In genomic region chr12:24758374-24758773, GRCm38 (mm10) we compare ENCODE assay signal across 9 mouse cellular contexts. TPM values are rescaled to one million over a fixed set of nuclear protein-coding genes. Genes with fewer than 3 reads are reported as not detected.
DNase-seq lines count a peak whose midpoint lies in the region; ATAC-seq and TF ChIP-seq lines count a peak whose summit lies in the region.
"Had no signal": no experiment of that assay in that cellular context is flagged by ENCODE, and none has a peak within 500 bp of the region (broad histone marks: within the 10 kb centered on the region; RNA-seq: fewer than 3 reads in every experiment).

No protein-coding gene starts in this region.

- peak; percentile 94 for ATAC-seq in common myeloid progenitor, adult 5-6 weeks (replicated peaks; ENCODE audit: low read depth, poor library complexity, severe bottlenecking)
- ATAC-seq in limb, embryonic 14.5 days (ENCODE audit: low FRiP score, low read depth): no peak

- no peak overlapping the region for H3K4me2 ChIP-seq in limb, embryonic 14.5 days (replicated peaks; ENCODE audit: low read depth, low read length, severe bottlenecking)

- DNase-seq in kidney, postnatal 14 days: peak; percentile 18
- DNase-seq in kidney, adult 18-20 months: no peak
- DNase-seq in frontal cortex, postnatal 10 days (ENCODE audit: low spot score in 2 of 2): peak; percentile 63 to 68
- DNase-seq in limb, embryonic 14.5 days (ENCODE audit: low spot score): peak; percentile 27
- peak; percentile 42 for DNase-seq in neural tube, embryonic 10.5 days (ENCODE audit: extremely low spot score, low spot score)
- no peak for DNase-seq in ovary, postnatal 14 days (ENCODE audit: low spot score)
- DNase-seq in urinary bladder, postnatal 4 days (ENCODE audit: low spot score in 2 of 2): no peak

- H3K36me3 ChIP-seq in limb, embryonic 14.5 days (ENCODE audit: control insufficient read depth, insufficient read depth, low read length): no peaks in the 10 kb centered on the region

- no peaks in the 10 kb centered on the region for H3K9me3 ChIP-seq in limb, embryonic 14.5 days (ENCODE audit: control insufficient read depth, low read length)

- no peak overlapping the region for H3K4me3 ChIP-seq in limb, embryonic 14.5 days (replicated peaks; ENCODE audit: low read length)

- no peak overlapping the region for H3K9ac ChIP-seq in limb, embryonic 14.5 days (ENCODE audit: low read depth, low read length, severe bottlenecking)
- H3K9ac ChIP-seq: liver, embryonic 14.5 days had no signal

- no peaks in the 10 kb centered on the region for H3K27me3 ChIP-seq in limb, embryonic 14.5 days (ENCODE audit: control insufficient read depth, insufficient read depth, low read length)

- 15% methylated on average over 6 of the region's 6 CpGs for WGBS in limb, embryonic 14.5 days

- TF ChIP-seq POLR2A in limb, embryonic 14.5 days (IDR thresholded peaks at IDR 0.05; ENCODE audit: borderline replicate concordance, extremely low read depth, insufficient read depth, insufficient read length): no peak

- H3K27ac ChIP-seq in limb, embryonic 14.5 days (replicated peaks; ENCODE audit: low read depth, low read length): no peak overlapping the region
- H3K27ac ChIP-seq: liver, embryonic 14.5 days had no signal

- peaks cover 13% of the 10 kb centered on the region for H3K4me1 ChIP-seq in limb, embryonic 14.5 days (ENCODE audit: control insufficient read depth, insufficient read depth, low read length)

RNA-seq across cellular contexts. Expression of gene Rrm2, which starts 50.3 kb away (rescaled TPM):
- 90.3 and 94.5 TPM in 2 replicates for total RNA-seq in common myeloid progenitor, adult 5-6 weeks (2017)
- polyA plus RNA-seq in limb, embryonic 14.5 days (2012; rRNA removed): 60.6 and 67.2 TPM in 2 replicates
- polyA plus RNA-seq in limb, embryonic 14.5 days (2014; fragmentation: Nextera tagmentation; extraction: Ambion mirVana): 128 and 135 TPM in 2 replicates

Comparison
In these comparisons a context has a peak if more than half of its experiments do, and no peak if none do; other contexts are left out.
1. DNase-seq: peak in kidney, postnatal 14 days (single experiment), frontal cortex, postnatal 10 days (2 of 2), limb, embryonic 14.5 days (single experiment) and neural tube, embryonic 10.5 days (single experiment); none in kidney, adult 18-20 months (single experiment), ovary, postnatal 14 days (single experiment) and urinary bladder, postnatal 4 days (0 of 2).